Comparison of ENCODE assay signal across 39 mouse cellular contexts in genomic region chr7:128220936-128221335, GRCm38 (mm10). TPM values are rescaled to one million over a fixed set of nuclear protein-coding genes. Genes with fewer than 3 reads are reported as not detected.
DNase-seq lines count a peak whose midpoint lies in the region; ATAC-seq and TF ChIP-seq lines count a peak whose summit lies in the region.
"Had no signal": no experiment of that assay in that cellular context is flagged by ENCODE, and none has a peak within 500 bp of the region (broad histone marks: within the 10 kb centered on the region; RNA-seq: fewer than 3 reads in every experiment).

No protein-coding gene starts in this region.

- intact Hi-C loops in left cerebral cortex, adult 2 months (cut with DNase I), result no loop called here

- no peak overlapping the region for H3K4me3 ChIP-seq in forebrain, postnatal 0 days (ENCODE audit: low read depth, low read length)
- H3K4me3 ChIP-seq in forebrain, embryonic 13.5 days, result no peak overlapping the region
- no peak overlapping the region for H3K4me3 ChIP-seq in kidney, adult 2 months (ENCODE audit: insufficient read depth, low read depth, low read length)
- H3K4me3 ChIP-seq in left cerebral cortex, adult 2 months, result no peak overlapping the region
- H3K4me3 ChIP-seq: embryonic facial prominence, embryonic 10.5 days; embryonic facial prominence, embryonic 15.5 days; heart, embryonic 10.5 days; heart, embryonic 15.5 days; intestine, embryonic 15.5 days; kidney, embryonic 15.5 days; limb, embryonic 13.5 days; liver, embryonic 12.5 days; megakaryocyte, embryonic 14.5 days; midbrain, embryonic 13.5 days had no signal

- no peak overlapping the region for H3K9ac ChIP-seq in forebrain, postnatal 0 days
- H3K9ac ChIP-seq in forebrain, embryonic 13.5 days, result no peak overlapping the region
- H3K9ac ChIP-seq: embryonic facial prominence, embryonic 15.5 days; heart, embryonic 15.5 days; intestine, embryonic 15.5 days; kidney, embryonic 15.5 days; limb, embryonic 13.5 days; liver, embryonic 12.5 days; liver, postnatal 0 days; midbrain, embryonic 13.5 days had no signal

- no peak overlapping the region for H3K4me2 ChIP-seq in forebrain, postnatal 0 days (ENCODE audit: low read depth)
- no peak overlapping the region for H3K4me2 ChIP-seq in forebrain, embryonic 13.5 days
- H3K4me2 ChIP-seq: embryonic facial prominence, embryonic 15.5 days; heart, embryonic 15.5 days; intestine, embryonic 15.5 days; kidney, embryonic 15.5 days; limb, embryonic 13.5 days; liver, embryonic 12.5 days; midbrain, embryonic 13.5 days had no signal

- no peak for TF ChIP-seq POLR2A in kidney, adult 2 months (IDR thresholded peaks at IDR 0.05; ENCODE audit: low read depth, low read length)

- ATAC-seq in forebrain, postnatal 0 days, result no peak; the same call in 1 of the 2 replicates
- ATAC-seq in forebrain, embryonic 13.5 days, result no peak
- ATAC-seq: activated CD4-positive, CD25-positive, alpha-beta regulatory T cell, adult 4 months; forebrain, embryonic 14.5 days; hindbrain, embryonic 16.5 days; intestine, embryonic 15.5 days; liver, embryonic 12.5 days; liver, postnatal 0 days; midbrain, embryonic 13.5 days had no signal

- no peaks in the 10 kb centered on the region for H3K27me3 ChIP-seq in forebrain, postnatal 0 days (ENCODE audit: insufficient read depth, low read length)
- H3K27me3 ChIP-seq in forebrain, embryonic 13.5 days, result no peaks in the 10 kb centered on the region
- H3K27me3 ChIP-seq in kidney, adult 2 months (replicated peaks; ENCODE audit: control insufficient read depth, insufficient read depth, low read length), result no peaks in the 10 kb centered on the region
- H3K27me3 ChIP-seq: embryonic facial prominence, embryonic 15.5 days; heart, embryonic 15.5 days; intestine, embryonic 15.5 days; kidney, embryonic 15.5 days; limb, embryonic 13.5 days; liver, embryonic 12.5 days; midbrain, embryonic 13.5 days had no signal

- H3K4me1 ChIP-seq in forebrain, postnatal 0 days (ENCODE audit: insufficient read depth), result no peaks in the 10 kb centered on the region
- H3K4me1 ChIP-seq in forebrain, embryonic 13.5 days, result no peaks in the 10 kb centered on the region
- H3K4me1 ChIP-seq in kidney, adult 2 months (ENCODE audit: control insufficient read depth, insufficient read depth, low read length), result peaks cover 7% of the 10 kb centered on the region; the same call in 1 of the 2 replicates
- H3K4me1 ChIP-seq: embryonic facial prominence, embryonic 15.5 days; heart, embryonic 10.5 days; heart, embryonic 15.5 days; intestine, embryonic 15.5 days; kidney, embryonic 15.5 days; limb, embryonic 13.5 days; liver, embryonic 12.5 days; megakaryocyte, embryonic 14.5 days; midbrain, embryonic 13.5 days had no signal

- TF ChIP-seq CTCF in forebrain, postnatal 0 days (IDR thresholded peaks at IDR 0.05; ENCODE audit: low read depth), result no peak
- no peak for TF ChIP-seq CTCF in kidney, adult 2 months (conservative IDR thresholded peaks at IDR 0.05; ENCODE audit: insufficient read depth, insufficient read length, low read depth, low read length)
- no peak for TF ChIP-seq CTCF in left cerebral cortex, adult 2 months (IDR thresholded peaks at IDR 0.05)

- no peaks in the 10 kb centered on the region for H3K36me3 ChIP-seq in forebrain, postnatal 0 days (ENCODE audit: insufficient read depth)
- no peaks in the 10 kb centered on the region for H3K36me3 ChIP-seq in forebrain, embryonic 13.5 days (ENCODE audit: poor library complexity, severe bottlenecking)
- H3K36me3 ChIP-seq in kidney, adult 2 months (ENCODE audit: control insufficient read depth, insufficient read depth, low read length), result no peaks in the 10 kb centered on the region
- H3K36me3 ChIP-seq: embryonic facial prominence, embryonic 10.5 days; embryonic facial prominence, embryonic 15.5 days; heart, embryonic 10.5 days; heart, embryonic 15.5 days; intestine, embryonic 15.5 days; kidney, embryonic 15.5 days; limb, embryonic 13.5 days; liver, embryonic 12.5 days; midbrain, embryonic 13.5 days had no signal

- peak; percentile 7 for DNase-seq in forebrain, postnatal 0 days
- peak; percentile 64 for DNase-seq in kidney, adult 2 months
- no peak for DNase-seq in kidney, postnatal 10 days
- no peak for DNase-seq in left cerebral cortex, adult 2 months (ENCODE audit: extremely low spot score in 1 of 2, low spot score in 2 of 2)
- no peak for DNase-seq in left cerebral cortex, adult 8-10 months (ENCODE audit: low spot score in 2 of 2)
- DNase-seq in thymus, postnatal 0 days (ENCODE audit: low spot score), result no peak
- DNase-seq: adrenal gland, adult 2 months; adrenal gland, postnatal 36 days; cerebellum, adult 8-10 months; cerebellum, postnatal 25 days; liver, postnatal 0 days; lung, postnatal 36 days; thymus, postnatal 14 days had no signal

- no peaks in the 10 kb centered on the region for H3K9me3 ChIP-seq in forebrain, postnatal 0 days (ENCODE audit: low read length)
- H3K9me3 ChIP-seq in forebrain, embryonic 13.5 days (replicated peaks), result no peaks in the 10 kb centered on the region; the same call in 1 of the 2 replicates
- H3K9me3 ChIP-seq: embryonic facial prominence, embryonic 10.5 days; embryonic facial prominence, embryonic 15.5 days; heart, embryonic 10.5 days; heart, embryonic 15.5 days; intestine, embryonic 15.5 days; kidney, embryonic 15.5 days; limb, embryonic 13.5 days; liver, embryonic 12.5 days; midbrain, embryonic 13.5 days had no signal

- 79% methylated on average over 3 of the region's 3 CpGs for WGBS in forebrain, postnatal 0 days
- 89% methylated on average over 3 of the region's 3 CpGs for WGBS in forebrain, embryonic 13.5 days
- WGBS in kidney, adult 2 months, result 74% methylated on average over 3 of the region's 3 CpGs

- no peak overlapping the region; the same call in 1 of the 2 replicates for H3K27ac ChIP-seq in forebrain, postnatal 0 days (ENCODE audit: low read depth, low read length)
- H3K27ac ChIP-seq in forebrain, embryonic 13.5 days, result no peak overlapping the region
- peak overlapping the region; percentile 71 for H3K27ac ChIP-seq in kidney, adult 2 months (ENCODE audit: insufficient read depth, low read depth, low read length)
- peak overlapping the region; percentile 72 for H3K27ac ChIP-seq in left cerebral cortex, adult 2 months
- H3K27ac ChIP-seq: embryonic facial prominence, embryonic 10.5 days; embryonic facial prominence, embryonic 15.5 days; heart, embryonic 10.5 days; heart, embryonic 15.5 days; intestine, embryonic 15.5 days; kidney, embryonic 15.5 days; limb, embryonic 13.5 days; liver, embryonic 12.5 days; midbrain, embryonic 13.5 days had no signal

RNA-seq across cellular contexts. Expression of gene Cox6a2, which starts 14.7 kb away (rescaled TPM):
- total RNA-seq in forebrain, postnatal 0 days (2014; rRNA removed), result 1.4 and 5.0 TPM in 2 replicates
- polyA plus RNA-seq in forebrain, postnatal 0 days (2015; fragmentation: Nextera tagmentation; extraction: Ambion mirVana), result 4.5 TPM in 2 replicates
- 0.55 TPM in 1 of 2 replicates, not detected in the other for polyA plus RNA-seq in forebrain, embryonic 13.5 days (2015; fragmentation: Nextera tagmentation; extraction: Ambion mirVana)
- 13.4 and 77.1 TPM in 2 replicates for polyA plus RNA-seq in kidney, adult 2 months (2012; rRNA removed)
- total RNA-seq in left cerebral cortex, adult 2 months (2021), result 1 to 10 TPM; 7.5 to 9.8 TPM
- total RNA-seq in left cerebral cortex, adult 8-10 months (2022), result 10 to 100 TPM in 2 of 4 experiments, 1 to 10 TPM in 2; 4.5 to 14.1 (median 9.5) TPM
- 3.0 and 4.0 TPM in 2 replicates for polyA plus RNA-seq in thymus, postnatal 0 days (2015; fragmentation: Nextera tagmentation; extraction: Ambion mirVana)
- polyA plus RNA-seq: activated CD4-positive, CD25-positive, alpha-beta regulatory T cell, adult 4 months; embryonic facial prominence, embryonic 10.5 days; midbrain, embryonic 13.5 days; stomach, embryonic 14.5 days had no signal

RNA-seq across cellular contexts. Expression of gene Armc5, which starts 16.2 kb away (rescaled TPM):
- total RNA-seq in forebrain, postnatal 0 days (2014; rRNA removed), result 12.8 and 17.8 TPM in 2 replicates
- 13.4 and 15.4 TPM in 2 replicates for polyA plus RNA-seq in forebrain, postnatal 0 days (2015; fragmentation: Nextera tagmentation; extraction: Ambion mirVana)
- 11.0 and 12.2 TPM in 2 replicates for polyA plus RNA-seq in forebrain, embryonic 13.5 days (2015; fragmentation: Nextera tagmentation; extraction: Ambion mirVana)
- polyA plus RNA-seq in kidney, adult 2 months (2012; rRNA removed), result 27.9 and 35.1 TPM in 2 replicates
- 10 to 100 TPM; 12.3 to 13.6 TPM for total RNA-seq in left cerebral cortex, adult 2 months (2021)
- 10 to 100 TPM; 14.2 to 16.8 (median 14.9) TPM for total RNA-seq in left cerebral cortex, adult 8-10 months (2022)
- polyA plus RNA-seq in thymus, postnatal 0 days (2015; fragmentation: Nextera tagmentation; extraction: Ambion mirVana), result 16.2 and 16.6 TPM in 2 replicates

RNA-seq across cellular contexts. Expression of gene 9130023H24Rik, which starts 16.9 kb away (rescaled TPM):
- 5.2 and 6.7 TPM in 2 replicates for total RNA-seq in forebrain, postnatal 0 days (2014; rRNA removed)
- polyA plus RNA-seq in forebrain, postnatal 0 days (2015; fragmentation: Nextera tagmentation; extraction: Ambion mirVana), result 3.9 and 4.6 TPM in 2 replicates
- polyA plus RNA-seq in forebrain, embryonic 13.5 days (2015; fragmentation: Nextera tagmentation; extraction: Ambion mirVana), result 9.5 and 11.3 TPM in 2 replicates
- polyA plus RNA-seq in kidney, adult 2 months (2012; rRNA removed), result 3.1 and 3.2 TPM in 2 replicates
- 1 to 10 TPM; 3.3 to 4.2 TPM for total RNA-seq in left cerebral cortex, adult 2 months (2021)
- total RNA-seq in left cerebral cortex, adult 8-10 months (2022), result 1 to 10 TPM; 3.9 to 5.0 (median 4.4) TPM
- polyA plus RNA-seq in thymus, postnatal 0 days (2015; fragmentation: Nextera tagmentation; extraction: Ambion mirVana), result 4.8 and 5.5 TPM in 2 replicates

RNA-seq across cellular contexts. Expression of gene Tgfb1i1, which starts 25.7 kb away (rescaled TPM):
- 9.4 and 9.7 TPM in 2 replicates for total RNA-seq in forebrain, postnatal 0 days (2014; rRNA removed)
- 18.5 and 22.1 TPM in 2 replicates for polyA plus RNA-seq in forebrain, postnatal 0 days (2015; fragmentation: Nextera tagmentation; extraction: Ambion mirVana)
- polyA plus RNA-seq in forebrain, embryonic 13.5 days (2015; fragmentation: Nextera tagmentation; extraction: Ambion mirVana), result 13.6 and 14.5 TPM in 2 replicates
- 15.1 and 16.1 TPM in 2 replicates for polyA plus RNA-seq in kidney, adult 2 months (2012; rRNA removed)
- 10 to 100 TPM; 18.9 to 22.2 TPM for total RNA-seq in left cerebral cortex, adult 2 months (2021)
- total RNA-seq in left cerebral cortex, adult 8-10 months (2022), result 10 to 100 TPM; 16.0 to 17.2 (median 16.5) TPM
- polyA plus RNA-seq in thymus, postnatal 0 days (2015; fragmentation: Nextera tagmentation; extraction: Ambion mirVana), result 12.7 and 13.9 TPM in 2 replicates
- total RNA-seq: CH12.LX; monocyte, adult 5-6 weeks had no signal

RNA-seq across cellular contexts. Expression of gene Slc5a2, which starts 44.5 kb away (rescaled TPM):
- not detected in 2 replicates for total RNA-seq in forebrain, postnatal 0 days (2014; rRNA removed)
- polyA plus RNA-seq in forebrain, postnatal 0 days (2015; fragmentation: Nextera tagmentation; extraction: Ambion mirVana), result 0.10 TPM in 1 of 2 replicates, not detected in the other
- not detected in 2 replicates for polyA plus RNA-seq in forebrain, embryonic 13.5 days (2015; fragmentation: Nextera tagmentation; extraction: Ambion mirVana)
- polyA plus RNA-seq in kidney, adult 2 months (2012; rRNA removed), result 1,002 and 1,068 TPM in 2 replicates
- not detected for total RNA-seq in left cerebral cortex, adult 2 months (2021)
- total RNA-seq in left cerebral cortex, adult 8-10 months (2022), result not detected
- polyA plus RNA-seq in thymus, postnatal 0 days (2015; fragmentation: Nextera tagmentation; extraction: Ambion mirVana), result not detected in 2 replicates
- total RNA-seq: adrenal gland, postnatal 36 days; gastrocnemius, adult 8-10 months; heart, postnatal 25 days; left cerebral cortex, postnatal 25 days; monocyte, adult 5-6 weeks had no signal
- polyA plus RNA-seq: activated CD4-positive, CD25-positive, alpha-beta regulatory T cell, adult 4 months; adrenal gland, adult 2 months; C2C12; embryonic facial prominence, embryonic 15.5 days; forebrain, embryonic 14.5 days; heart, embryonic 15.5 days; hindbrain, embryonic 11.5 days; large intestine, adult 2 months; lung, embryonic 16.5 days; midbrain, embryonic 13.5 days; neural tube, embryonic 14.5 days; small intestine, adult 2 months had no signal

Comparison
In these comparisons a context has a peak if more than half of its experiments do, and no peak if none do; other contexts are left out.
1. DNase-seq: peak in forebrain, postnatal 0 days (single experiment) and kidney, adult 2 months (single experiment); none in kidney, postnatal 10 days (single experiment), left cerebral cortex, adult 2 months (0 of 2), left cerebral cortex, adult 8-10 months (0 of 2) and thymus, postnatal 0 days (single experiment).
2. H3K27ac ChIP-seq: peak in kidney, adult 2 months (single experiment) and left cerebral cortex, adult 2 months (single experiment); none in forebrain, postnatal 0 days (single experiment) and forebrain, embryonic 13.5 days (single experiment).